Mouse (Mus musculus): Measurements from ENCODE around the gene Mettl22.
A peak's percentile ranks its signal among the peaks of the same experiment; 100 is the strongest.

The Mettl22 gene

DNA sequence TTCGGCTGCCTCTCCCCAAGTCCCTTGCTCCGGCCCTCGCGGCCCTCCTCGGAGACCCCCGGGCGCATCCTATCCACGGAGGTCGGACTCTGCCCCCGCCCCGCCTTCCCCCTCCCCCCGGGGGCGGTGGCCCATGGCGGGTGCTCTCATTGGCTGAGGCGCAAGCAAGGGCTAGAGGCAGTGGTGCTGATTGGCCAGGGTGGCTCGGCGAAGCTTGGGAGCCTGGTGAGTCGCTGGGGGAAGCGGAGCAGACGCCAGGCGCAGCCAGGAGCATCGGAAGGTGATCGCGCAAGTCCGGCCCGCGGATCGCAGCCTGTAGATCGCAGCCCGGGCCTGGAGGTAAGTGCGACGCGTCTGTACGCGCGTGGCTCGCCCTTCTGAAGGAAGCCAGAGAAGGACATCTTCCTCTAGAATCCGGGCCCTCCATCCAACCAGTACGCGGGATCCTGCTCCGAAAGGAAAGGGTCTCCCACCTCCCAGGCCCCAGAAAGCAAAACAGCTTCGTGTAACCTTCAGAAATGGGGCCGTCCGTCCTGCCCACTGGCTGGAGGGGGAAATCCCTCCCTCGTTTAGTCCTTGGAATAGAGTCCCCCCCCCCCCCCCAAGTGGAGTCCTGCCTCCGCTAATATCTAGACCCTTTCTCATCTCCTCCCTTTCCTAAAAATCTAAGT is 42.8 kb downstream of the Mettl22 start, which contains the start of gene Abat:
TSS of gene Abat (plus strand) at position 194 of the 671 bp plus-strand sequence.
- peak; percentile 90 for DNase-seq

DNA sequence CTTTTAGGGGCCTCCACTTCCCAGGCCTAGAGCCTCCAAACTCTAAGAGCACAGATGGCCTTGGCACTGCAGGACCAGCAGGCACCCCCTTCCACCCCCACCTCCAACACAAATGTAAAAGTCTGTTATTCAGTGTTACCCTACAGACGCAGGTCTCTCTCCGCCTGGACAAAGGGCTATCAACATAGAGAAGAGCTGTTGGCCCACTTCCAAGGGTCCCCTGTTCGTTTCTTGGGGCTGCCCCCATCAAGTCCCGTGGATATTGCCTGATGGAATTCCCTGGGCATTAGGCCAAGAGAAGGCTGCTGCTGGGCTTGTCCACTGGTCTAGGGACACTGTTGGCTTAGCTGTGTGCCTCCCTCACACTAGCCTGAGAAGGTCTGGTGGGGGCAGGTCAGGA is 43.6 kb downstream of the Mettl22 start:
- peak; percentile 39 for DNase-seq

DNA sequence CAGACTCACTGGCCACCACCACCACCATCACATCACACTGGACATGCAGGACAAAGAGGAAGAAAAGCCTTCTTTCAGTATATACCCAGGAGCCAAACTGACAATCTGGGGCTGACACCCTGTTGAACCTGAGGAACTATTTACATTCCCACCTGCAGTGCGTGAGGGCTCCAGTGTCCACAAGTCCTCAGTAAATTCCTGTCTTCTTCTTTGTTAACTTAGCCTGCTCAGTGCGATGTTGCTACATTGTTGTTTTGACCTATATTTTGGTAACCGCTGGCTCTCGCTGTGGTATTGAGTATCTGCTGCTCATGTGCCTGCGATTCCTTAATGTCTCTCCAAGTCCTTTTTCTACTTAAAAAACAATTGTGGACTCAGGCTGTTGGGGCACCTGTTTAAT is 49.9 kb downstream of the Mettl22 start:
- no peak for DNase-seq

DNA sequence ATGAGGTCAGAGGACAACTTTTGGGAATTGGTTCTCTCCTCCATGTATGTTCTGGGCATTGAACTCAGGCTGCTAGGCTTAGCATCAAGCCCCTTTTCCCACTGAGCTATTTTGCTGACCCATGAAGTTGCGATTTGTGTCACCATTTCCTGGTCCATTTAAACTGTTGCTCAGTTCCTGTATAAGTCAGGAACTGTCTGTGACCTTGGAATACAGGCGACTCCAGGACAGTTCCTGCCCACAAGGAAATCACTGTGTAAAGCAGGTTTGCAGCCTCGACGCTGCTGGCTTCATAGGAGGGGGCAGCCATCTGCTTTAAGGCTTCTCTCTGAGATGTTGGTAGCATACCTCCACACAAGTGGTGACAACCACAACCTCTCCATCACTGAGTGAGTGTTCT is 50.7 kb downstream of the Mettl22 start:
- DNase-seq, result no peak

DNA sequence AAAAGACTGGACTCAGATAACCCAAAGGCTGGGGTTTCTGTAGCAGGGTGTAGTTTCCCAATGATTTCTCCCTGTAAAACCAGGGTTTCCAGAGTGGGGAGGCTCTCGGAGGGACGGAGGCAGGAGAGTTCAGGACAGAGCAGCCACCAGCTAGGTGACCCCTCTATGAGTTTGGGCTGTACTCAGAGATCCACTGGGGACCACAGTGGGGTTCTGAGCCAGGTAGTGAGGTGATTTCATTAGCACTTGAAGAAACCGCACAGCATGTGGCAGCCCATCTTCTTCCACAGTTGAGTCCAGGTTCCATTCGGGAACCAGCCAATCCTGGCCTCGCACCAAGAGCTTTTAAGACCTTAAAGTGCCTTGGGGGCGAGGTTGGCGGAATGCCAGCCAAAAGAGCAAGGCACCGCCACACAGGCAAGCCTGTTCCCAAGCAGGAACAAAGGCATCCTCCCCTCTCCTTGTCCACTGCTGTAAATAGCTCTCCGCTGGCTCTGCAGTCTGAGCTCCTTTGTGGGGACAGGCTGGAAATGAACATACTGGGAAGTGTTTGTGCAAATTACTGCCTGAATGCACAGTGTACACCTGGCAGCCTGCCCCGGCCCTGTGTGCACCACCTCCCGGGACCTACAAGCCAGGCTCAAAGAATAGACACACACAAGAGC is 53.0 kb downstream of the Mettl22 start:
- peak; percentile 33 for DNase-seq

DNA sequence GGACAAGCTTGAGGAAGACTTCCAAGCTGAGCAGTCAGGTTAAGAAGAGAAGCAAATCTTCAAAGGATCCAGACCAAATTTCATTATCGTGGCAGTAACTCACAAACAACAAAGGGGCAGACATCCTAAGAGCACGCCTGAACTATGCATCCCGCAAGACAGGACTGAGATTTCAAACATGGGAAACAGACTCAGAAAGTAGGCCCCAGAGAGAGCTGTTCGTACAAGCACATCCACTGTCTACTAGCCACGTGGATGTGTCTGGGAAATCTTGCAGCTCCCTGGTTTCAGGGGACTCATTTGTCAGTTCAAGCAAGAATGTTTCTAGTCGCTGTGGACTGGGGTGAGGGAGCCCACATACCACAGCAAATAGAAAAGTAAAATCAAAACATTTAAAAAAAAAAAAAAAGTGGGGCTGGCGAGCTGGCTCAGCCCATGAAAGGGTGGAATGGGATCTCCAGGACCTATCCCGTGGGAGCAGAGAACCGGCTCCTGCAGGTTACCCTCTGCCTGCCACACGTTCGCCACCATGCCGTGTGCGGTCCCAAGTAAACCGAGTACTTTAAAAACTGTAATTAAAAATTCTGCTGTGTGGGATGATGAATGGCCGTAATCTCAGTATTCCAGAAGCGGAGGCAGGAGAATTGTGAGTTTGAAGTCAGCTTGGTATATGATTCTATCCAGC is 53.7 kb downstream of the Mettl22 start:
- DNase-seq, result no peak

DNA sequence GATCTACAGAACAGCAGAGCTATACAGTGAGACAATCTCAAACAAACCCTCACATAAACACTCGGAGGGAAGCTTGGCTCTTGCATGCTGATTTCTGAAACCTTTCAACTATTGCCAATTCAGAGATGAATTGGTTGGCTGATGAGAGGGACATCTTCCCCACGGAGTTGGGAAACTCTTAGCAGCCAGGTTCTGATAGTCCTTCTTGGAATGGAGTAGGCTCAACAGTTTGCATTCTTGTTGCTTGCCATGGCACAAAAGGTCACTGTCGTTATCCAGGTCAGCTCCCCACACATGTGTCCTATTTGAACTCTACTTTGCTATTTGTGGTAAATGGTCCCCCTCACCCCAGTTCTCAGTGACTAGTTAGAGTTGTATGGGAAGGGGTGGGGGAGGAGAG is 54.7 kb downstream of the Mettl22 start:
- no peak for DNase-seq

DNA sequence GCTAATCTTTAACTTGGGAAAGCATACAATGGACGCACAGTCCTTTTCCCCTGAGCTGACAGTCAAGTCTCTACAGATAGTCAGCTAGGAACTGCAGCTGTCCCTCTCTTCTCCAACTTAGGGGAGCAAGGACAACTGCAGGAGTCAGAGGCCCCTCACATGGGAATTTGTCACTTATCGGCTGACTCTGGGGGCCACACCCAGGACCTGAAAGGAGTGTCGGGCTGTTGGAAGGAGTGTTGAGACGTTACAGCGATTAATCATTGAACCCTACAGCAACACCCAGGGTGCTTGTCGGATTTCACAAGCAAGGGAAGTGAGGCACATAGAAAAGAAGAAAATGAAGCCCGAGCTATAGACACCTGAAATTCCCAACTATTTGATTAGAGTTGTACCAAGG is 55.3 kb downstream of the Mettl22 start:
- DNase-seq, result no peak

DNA sequence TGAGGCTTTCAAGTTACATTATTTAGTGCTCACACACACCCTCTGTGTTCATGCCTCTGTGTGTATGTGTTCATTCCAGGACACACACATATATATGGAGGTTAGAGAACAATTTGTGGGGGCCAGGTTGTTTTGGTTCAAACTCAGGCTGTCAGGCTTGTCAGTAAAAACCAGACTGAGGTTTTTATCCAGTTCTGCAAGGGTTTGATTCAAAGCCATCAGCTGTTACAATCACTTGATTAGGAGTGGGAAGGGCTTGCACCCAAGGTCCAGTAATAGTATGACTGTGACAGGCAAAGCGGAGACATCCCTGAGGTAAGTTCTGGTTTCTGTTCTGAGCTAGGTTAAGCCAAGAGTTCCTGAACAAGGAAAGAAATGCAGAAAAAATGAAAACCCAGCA is 58.8 kb downstream of the Mettl22 start:
- DNase-seq, result no peak

DNA sequence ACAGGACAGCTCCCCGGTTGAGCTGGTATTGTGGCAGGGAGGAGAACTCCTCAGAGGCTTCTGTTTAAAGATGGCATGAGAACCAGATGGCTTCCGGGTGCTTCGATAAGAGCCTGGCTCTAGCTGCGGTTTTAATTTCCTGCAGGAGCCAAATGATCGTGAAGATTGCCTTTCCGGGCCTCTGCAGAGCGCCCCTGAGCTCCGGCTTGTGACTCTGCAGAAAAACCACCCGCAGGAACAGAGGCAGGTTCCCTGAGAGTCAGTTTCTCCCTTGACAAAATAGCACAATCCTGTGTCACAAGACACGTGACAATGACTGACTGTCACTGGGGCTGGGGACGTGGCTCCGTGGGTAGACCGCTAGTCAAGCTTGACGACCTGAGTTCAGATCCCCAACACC is 59.4 kb downstream of the Mettl22 start:
- no peak for DNase-seq

DNA sequence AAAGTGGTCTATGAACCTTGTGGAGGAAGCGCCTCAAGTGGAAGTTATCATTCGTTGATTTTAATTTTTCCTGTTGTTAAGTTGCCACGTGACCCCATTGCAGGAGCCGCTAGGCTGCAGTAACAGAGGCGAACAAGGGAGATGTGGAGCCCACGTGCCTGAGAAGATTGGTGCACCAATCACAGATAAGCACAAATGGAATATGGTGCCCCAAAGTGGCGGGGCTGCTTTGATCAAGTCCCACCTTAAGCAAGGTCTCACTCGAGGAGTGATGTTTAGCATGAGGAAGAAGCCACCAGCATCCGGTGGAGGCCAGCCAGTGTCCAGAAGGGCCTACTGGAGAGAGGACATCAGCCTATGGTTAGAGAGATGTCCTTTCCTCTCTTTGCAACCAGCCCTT is 61.9 kb downstream of the Mettl22 start:
- DNase-seq, result no peak

DNA sequence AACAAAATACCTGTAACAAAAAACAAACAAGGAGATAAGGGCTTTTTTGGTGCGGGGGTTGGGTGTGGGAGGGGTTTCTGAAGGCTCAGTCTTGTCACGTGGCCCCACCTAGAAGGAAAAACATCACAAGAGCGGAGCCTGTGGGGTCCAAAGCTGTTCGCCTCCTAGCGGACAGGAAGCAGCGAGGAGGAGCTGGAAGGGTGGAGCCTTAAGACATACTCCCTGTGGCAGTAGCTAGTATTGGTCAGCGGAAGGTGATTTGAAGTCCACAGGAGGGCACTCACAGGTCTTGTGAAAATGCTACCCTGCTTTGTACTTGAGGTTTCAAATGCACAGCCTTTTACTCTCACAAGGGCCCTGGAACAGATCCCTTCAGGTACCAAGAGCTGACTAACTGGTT is 62.3 kb downstream of the Mettl22 start:
- DNase-seq, result no peak

DNA sequence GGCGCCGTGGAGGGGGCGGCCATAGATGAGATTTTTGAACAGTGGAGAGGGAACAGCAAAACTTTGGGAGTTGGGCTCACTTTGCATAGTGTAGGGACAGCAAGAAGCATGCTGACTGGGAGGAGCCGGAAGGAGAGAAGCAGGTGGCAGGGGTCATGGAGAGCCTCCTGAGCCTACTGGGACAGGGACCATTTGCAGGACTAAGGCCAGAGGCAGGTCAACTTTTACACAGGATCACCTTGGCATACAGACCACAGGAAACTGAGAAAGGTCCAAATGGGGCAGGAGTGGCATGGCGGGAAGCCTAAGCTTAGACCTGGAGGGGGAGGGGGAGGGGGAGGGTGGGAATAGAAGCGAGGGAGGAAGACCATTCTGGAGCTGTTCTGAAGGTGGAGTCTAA is 62.9 kb downstream of the Mettl22 start:
- no peak for DNase-seq

DNA sequence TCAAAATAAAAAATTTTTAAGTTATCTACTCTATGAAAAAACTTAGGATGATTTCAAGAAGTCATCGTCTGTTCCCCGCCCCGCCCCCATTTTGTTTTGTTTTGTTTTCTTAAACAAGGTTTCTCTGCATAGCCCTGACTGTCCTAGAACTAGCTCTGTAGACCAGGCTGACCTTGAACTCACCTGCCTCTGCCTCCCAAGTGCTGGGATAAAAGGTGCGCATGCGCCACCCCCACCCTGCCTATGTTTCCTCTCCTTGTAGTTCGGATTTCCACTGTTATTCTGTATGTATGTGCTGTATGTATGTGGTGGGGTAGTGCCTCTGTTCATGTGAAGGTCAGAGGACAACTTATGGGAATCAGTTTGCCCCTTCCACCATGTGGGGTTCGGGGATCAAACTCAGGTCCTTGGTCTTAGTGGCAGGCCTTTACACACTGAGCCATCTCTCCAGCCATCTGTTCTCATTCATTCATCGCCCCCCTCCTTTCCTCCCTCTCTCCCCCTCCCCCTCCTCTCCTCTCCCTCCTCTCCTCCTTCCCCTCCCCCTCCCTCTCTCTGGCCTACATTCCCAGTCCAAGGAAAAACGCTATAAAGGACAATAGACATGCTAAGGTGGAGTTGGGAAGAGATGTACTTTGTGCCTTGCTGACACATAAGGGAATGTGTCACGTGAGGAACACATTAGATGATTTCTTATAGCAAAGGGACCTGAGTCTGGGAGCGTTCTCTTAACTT is 64.0 kb downstream of the Mettl22 start:
- DNase-seq, result no peak

DNA sequence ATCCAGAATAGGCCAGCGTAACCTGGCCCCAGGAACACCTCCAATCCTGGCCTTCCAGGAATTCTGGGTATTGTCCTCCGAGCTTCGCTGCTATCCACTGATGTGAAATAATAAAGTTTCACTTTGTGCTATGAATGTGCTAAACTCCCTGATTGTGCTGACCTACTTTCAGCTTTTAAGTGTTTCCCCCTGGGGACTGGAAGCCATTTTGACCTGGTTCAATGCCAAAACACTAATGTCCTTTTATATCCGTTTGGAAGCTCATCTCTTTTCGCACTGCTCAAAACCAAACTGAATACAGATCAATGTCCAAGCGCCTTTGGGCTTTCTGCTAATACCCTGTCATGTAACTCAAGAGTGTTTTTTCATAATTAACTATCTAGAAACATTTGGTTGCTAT is 64.8 kb downstream of the Mettl22 start:
- DNase-seq, result no peak

DNA sequence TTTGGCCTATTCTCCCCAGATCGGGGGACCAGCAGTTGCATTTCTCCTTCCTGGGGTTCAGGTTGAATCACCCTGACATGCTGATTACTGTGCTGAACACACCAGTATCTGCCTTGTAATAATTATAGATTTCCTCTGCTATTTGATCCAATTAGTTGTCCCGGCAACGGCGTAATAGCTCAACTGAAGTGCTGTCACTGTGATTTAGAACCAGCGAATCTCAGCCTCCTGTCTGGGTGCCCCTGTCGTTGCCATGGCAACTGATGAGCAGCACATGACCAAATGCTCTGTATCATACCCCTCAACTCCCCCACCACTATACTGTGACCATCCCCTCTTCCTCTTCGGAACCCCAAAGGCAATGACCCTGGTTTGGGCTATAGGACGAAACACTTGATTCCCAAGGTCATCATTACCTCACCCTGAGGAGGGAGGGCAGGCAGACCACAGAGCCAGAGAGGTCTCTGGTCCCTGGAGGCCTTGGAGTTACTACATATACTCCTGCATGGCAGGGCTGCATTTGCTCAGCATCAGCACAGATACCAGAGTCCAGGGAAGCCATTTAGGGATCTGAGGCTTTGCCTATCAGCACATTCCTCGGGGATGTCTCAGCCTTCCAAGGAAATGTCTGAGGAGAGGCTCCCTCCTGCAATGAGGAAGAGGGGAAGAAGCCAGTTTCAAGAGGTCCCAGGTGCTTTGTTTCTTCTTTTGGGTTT is 68.7 kb downstream of the Mettl22 start:
- no peak for DNase-seq

Data from cerebellum, adult 11 months (tissue).